Mouse (Mus musculus) heart, postnatal 0 days (tissue): ENCODE data around the gene Tshz2. TPM values are rescaled to one million over a fixed set of nuclear protein-coding genes. Genes with fewer than 3 reads are reported as not detected.
"Not testable (repeated sequence)": the region's sequence is repeated elsewhere in the genome, so short reads cannot be mapped to it uniquely, and the experiment has no call there.

Experiments used
- ATAC-seq: fragments of 200-750 bp; cut with Nextera tagmentation; 2 replicates; pipeline ENCODE4 v1.8.0; 2017; ENCODE audit warnings: low read depth, moderate number of reproducible peaks, moderate library complexity; ENCODE audit not compliant: insufficient read depth
- DNase-seq: peaks from one replicate; pipeline ENCODE4 v3.0.0-alpha.2; 2016; ENCODE audit warnings: low spot score
- H3K27ac ChIP-seq: fragments of 300-500 bp; sonication (generic); 2 replicates; pipeline ENCODE4 v1.5.1; 2014; ENCODE audit warnings: low read depth, mild to moderate bottlenecking
- H3K27me3 ChIP-seq: fragments of 300-500 bp; sonication (generic); 2 replicates; pipeline ENCODE4 v1.6.1; 2014; ENCODE audit warnings: low read length, mixed read lengths; ENCODE audit not compliant: control insufficient read depth, insufficient read depth
- H3K36me3 ChIP-seq: fragments of 300-500 bp; sonication (generic); replicated peaks from 2 replicates; pipeline ENCODE4 v1.6.1; 2014; ENCODE audit warnings: low read length, mixed read lengths; ENCODE audit not compliant: control insufficient read depth, insufficient read depth
- H3K4me1 ChIP-seq: fragments of 300-500 bp; sonication (generic); 2 replicates; pipeline ENCODE4 v1.6.1; 2014; ENCODE audit warnings: antibody characterized with exemption; ENCODE audit not compliant: control insufficient read depth, insufficient read depth
- H3K4me2 ChIP-seq: fragments of 300-500 bp; sonication (generic); 2 replicates; pipeline ENCODE4 v1.6.1; 2014; ENCODE audit warnings: low read depth, mild to moderate bottlenecking, low read length, moderate library complexity
- H3K4me3 ChIP-seq: fragments of 300-500 bp; sonication (generic); 2 replicates; pipeline ENCODE4 v1.5.1; 2014; ENCODE audit warnings: low read depth, low read length
- H3K9ac ChIP-seq: fragments of 300-500 bp; sonication (generic); replicated peaks from 2 replicates; pipeline ENCODE4 v1.6.1; 2014; ENCODE audit warnings: low read depth, low read length, mixed read lengths
- H3K9me3 ChIP-seq: fragments of 300-500 bp; sonication (generic); replicated peaks from 2 replicates; pipeline ENCODE4 v1.6.1; 2016; ENCODE audit warnings: low read length; ENCODE audit not compliant: control insufficient read depth
- CTCF ChIP-seq: IDR thresholded peaks from 2 replicates; pipeline ENCODE4 v1.5.1; 2016; ENCODE audit warnings: antibody characterized with exemption, control low read depth, low read depth
- EP300 ChIP-seq: IDR thresholded peaks from 2 replicates; pipeline ENCODE4 v1.6.1; 2016; ENCODE audit warnings: antibody characterized with exemption, low read depth
- WGBS: fragments of 180-500 bp; shearing (Covaris S2); extraction: QIAGEN DNeasy Blood & Tissue Kit; methylation state at CpG from one replicate; pipeline ENCODE4 v1.1.7; 2014; 5-methylcytosine and 5-hydroxymethylcytosine counted together
- polyA plus RNA-seq: library from polyadenylated mRNA; unstranded; fragments of >200 nt; fragmentation: Nextera tagmentation; extraction: Ambion mirVana; gene quantifications from 2 replicates; pipeline ENCODE4 v1.2.1, GENCODE M21; 2015
- total RNA-seq: library from RNA; depleted of rRNA; stranded (reverse); fragments of >200 nt; gene quantifications from 2 replicates; pipeline ENCODE4 v1.2.3, GENCODE M21; 2014; ENCODE audit warnings: low replicate concordance

The Tshz2 gene
- total and polyA plus RNA-seq, 2 experiments from 2014 or later = 2.8 to 7.8 TPM

DNA sequence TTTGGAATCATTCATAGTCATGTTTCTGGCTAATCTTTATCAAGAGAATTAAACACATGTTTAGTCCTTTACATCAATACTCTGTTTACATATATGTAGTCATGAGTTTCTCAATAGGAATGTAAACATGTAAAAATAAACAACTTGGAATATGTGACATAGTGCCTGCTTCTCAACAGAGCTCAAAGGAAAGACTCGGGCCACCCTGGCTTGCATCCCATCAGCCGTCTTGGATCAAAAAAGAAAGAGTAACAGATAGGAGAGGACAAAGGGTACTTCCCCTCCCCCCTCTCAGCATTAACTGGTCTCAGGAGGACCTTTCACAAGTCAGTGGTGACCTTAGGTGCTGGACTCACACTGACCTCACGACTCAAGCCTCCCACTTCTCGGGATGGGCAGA is 142.3 kb downstream of the Tshz2 start:
- ATAC-seq = no peak
- H3K9me3 ChIP-seq = no peaks in the 10 kb centered on the region
- no peak overlapping the region for H3K27ac ChIP-seq
- no peak overlapping the region for H3K4me2 ChIP-seq
- H3K36me3 ChIP-seq = no peaks in the 10 kb centered on the region
- no peak overlapping the region for H3K4me3 ChIP-seq
- H3K27me3 ChIP-seq = no peaks in the 10 kb centered on the region
- no peaks in the 10 kb centered on the region for H3K4me1 ChIP-seq
- 55% methylated on average over 4 of the region's 4 CpGs for WGBS
- TF ChIP-seq EP300 = no peak
- no peak for TF ChIP-seq CTCF
- no peak for DNase-seq
- H3K9ac ChIP-seq = no peak overlapping the region

DNA sequence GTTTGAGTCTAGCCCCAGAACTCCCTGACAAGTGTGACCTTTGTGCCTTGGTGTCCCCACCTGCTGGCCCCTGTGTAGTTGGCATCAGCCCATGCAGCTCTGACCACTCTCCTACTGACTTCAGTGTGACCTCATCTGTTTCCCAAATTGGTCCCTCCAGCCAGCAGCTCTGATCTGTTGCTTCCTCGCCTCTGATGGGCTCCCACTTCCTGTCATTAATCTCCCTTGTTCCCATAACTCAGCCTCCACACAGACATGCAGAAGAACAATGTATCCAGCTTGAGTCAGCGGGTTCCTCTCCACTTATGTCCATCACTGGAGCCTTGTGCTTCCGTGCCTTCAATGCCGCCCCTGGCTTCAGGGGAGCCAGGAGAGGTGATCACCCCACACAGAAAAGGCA is 144.4 kb downstream of the Tshz2 start:
- no peaks in the 10 kb centered on the region for H3K4me1 ChIP-seq
- H3K27ac ChIP-seq = no peak overlapping the region
- no peaks in the 10 kb centered on the region for H3K9me3 ChIP-seq
- H3K36me3 ChIP-seq = no peaks in the 10 kb centered on the region
- no peak overlapping the region for H3K9ac ChIP-seq
- H3K4me2 ChIP-seq = no peak overlapping the region
- ATAC-seq = peak; percentile 70
- no peak overlapping the region for H3K4me3 ChIP-seq
- TF ChIP-seq EP300 (no peak), CTCF (no peak)
- 46% methylated on average over 4 of the region's 4 CpGs for WGBS
- no peaks in the 10 kb centered on the region for H3K27me3 ChIP-seq
- peak; percentile 43 for DNase-seq

DNA sequence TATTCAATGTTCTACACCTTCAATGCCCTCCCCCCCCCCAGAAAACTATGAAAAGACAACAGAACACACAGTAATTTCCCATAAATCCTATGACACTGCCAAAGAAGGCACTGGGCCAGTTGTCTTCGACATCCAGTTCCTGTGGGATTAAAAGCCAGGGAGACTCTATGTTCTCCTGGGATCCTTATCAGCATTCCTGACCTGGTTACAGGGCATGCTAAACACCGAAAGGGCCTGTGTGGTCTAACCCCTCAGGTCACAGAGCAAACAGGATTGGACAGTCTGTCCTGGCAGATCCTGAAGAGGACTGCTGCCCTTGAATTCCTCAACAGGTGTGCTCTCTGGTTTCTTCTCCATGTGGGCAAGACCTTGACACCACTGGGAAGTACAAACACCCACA is 145.0 kb downstream of the Tshz2 start:
- Histone ChIP-seq H3K9ac (no peak overlapping the region), H3K4me3 (no peak overlapping the region), H3K4me1 (no peaks in the 10 kb centered on the region), H3K36me3 (no peaks in the 10 kb centered on the region), H3K4me2 (no peak overlapping the region), H3K9me3 (no peaks in the 10 kb centered on the region), H3K27me3 (no peaks in the 10 kb centered on the region), H3K27ac (peak overlapping the region; percentile 22; the same call in 1 of the 2 replicates)
- WGBS = 32% methylated on average over 2 of the region's 2 CpGs
- ATAC-seq (0 out of 2 replicates have a peak, but pooled peaks have one; percentile 14), DNase-seq (no peak)
- TF ChIP-seq CTCF (no peak), EP300 (no peak)

GRCm38 (mm10) chr2:169778740-169779345 is 146.0 kb downstream of the Tshz2 start:
- Histone ChIP-seq H3K27me3 (no peaks in the 10 kb centered on the region), H3K4me1 (peaks cover 6% of the 10 kb centered on the region; the same call in 1 of the 2 replicates), H3K36me3 (no peaks in the 10 kb centered on the region), H3K9me3 (no peaks in the 10 kb centered on the region), H3K27ac (no peak overlapping the region), H3K4me2 (no peak overlapping the region), H3K4me3 (no peak overlapping the region), H3K9ac (no peak overlapping the region)
- DNase-seq = no peak
- ATAC-seq = no peak
- 76% methylated on average over 6 of the region's 6 CpGs for WGBS
- TF ChIP-seq EP300 (no peak), CTCF (no peak)

DNA sequence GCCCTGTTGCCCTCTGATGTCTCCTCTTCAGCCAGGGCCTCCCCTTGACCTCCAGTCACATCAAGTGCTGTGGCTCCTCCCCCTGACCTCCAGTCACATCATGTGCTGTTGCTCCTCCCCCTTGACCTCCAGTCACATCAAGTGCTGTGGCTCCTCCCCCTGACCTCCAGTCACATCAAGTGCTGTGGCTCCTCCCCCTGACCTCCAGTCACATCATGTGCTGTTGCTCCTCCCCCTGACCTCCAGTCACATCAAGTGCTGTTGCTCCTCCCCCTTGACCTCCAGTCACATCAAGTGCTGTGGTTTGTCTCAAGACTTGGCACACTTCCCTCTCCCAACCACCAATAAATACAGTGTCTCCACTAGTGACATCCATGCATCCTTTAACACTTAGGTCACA is 148.9 kb downstream of the Tshz2 start:
- not testable (repeated sequence) for H3K9ac ChIP-seq, DNase-seq, H3K27me3 ChIP-seq, H3K4me2 ChIP-seq, H3K27ac ChIP-seq, H3K4me1 ChIP-seq, H3K9me3 ChIP-seq, H3K36me3 ChIP-seq, ATAC-seq, H3K4me3 ChIP-seq

DNA sequence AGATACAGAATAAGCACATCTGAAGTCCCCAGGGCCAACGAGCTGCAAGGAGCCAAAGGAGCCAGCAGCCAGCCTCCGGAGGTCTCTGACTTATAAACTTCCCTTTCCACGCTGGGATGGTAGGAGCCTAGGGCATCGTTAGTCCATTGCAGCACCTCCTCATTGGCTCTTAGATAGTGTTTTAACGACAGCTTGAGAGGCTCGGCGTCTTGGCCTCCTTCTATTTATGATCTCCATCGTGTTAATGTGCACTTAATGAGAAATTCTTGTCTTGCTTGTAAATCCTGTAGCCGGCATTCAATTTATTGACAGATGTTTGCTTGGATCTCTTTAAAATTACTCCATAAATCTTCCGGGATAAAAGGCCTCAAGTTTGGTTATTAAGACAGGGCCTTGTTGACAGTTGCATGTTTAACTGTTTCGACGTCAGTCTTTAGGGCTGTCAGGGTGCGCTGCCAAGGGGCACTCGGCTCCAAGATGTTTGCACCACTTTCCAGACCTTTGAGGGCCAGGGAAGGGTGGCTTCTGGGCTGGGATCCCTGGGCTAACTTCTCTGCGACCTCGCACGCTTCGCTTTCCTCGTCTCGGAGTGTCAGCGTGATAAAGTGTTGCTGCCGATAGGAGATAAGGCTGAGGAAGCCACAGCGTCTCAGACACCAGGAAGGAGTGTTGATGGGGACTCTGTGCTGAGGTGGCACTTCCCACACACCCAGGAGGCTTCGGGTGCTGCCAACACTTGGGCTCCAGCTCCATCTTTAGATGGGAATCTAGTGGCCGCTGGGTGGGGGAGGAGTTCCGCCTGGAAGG is 150.3 kb downstream of the Tshz2 start:
- no peaks in the 10 kb centered on the region for H3K36me3 ChIP-seq
- H3K4me1 ChIP-seq = peaks cover 11% of the 10 kb centered on the region
- no peak overlapping the region for H3K4me3 ChIP-seq
- H3K9me3 ChIP-seq = no peaks in the 10 kb centered on the region
- 34% methylated on average over 26 of the region's 26 CpGs for WGBS
- no peak for ATAC-seq
- H3K27ac ChIP-seq = no peak overlapping the region
- no peaks in the 10 kb centered on the region for H3K27me3 ChIP-seq
- TF ChIP-seq CTCF (no peak), EP300 (no peak)
- H3K9ac ChIP-seq = no peak overlapping the region
- no peak for DNase-seq
- no peak overlapping the region for H3K4me2 ChIP-seq
